Mouse (Mus musculus): ENCODE measurements around the gene Dlat. TPM values are rescaled to one million over a fixed set of nuclear protein-coding genes. Genes with fewer than 3 reads are reported as not detected.

The Dlat gene
- polyA plus RNA-seq, 1 experiment = 5.2 TPM

DNA sequence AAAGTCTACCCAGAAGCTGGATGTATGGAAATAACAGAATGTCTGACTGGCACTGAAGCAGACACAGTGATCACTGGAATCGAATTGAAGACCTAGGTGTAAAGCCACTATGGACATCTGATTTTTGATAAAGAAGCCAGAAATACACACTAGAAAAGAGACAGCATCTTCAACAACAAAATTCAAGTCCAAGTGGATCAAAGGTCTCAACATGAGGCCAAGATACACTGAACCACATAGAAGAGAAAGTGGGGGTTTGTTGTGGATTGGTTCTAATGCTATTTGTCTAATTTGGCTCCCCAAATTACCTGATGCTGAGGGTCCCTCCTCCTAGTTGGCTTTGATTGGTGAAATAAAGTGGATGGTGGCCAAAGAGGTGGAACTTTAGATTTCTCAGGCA, 19.8 kb upstream of the Dlat start:
- H3K27me3 ChIP-seq (ENCODE audit: control insufficient read depth, insufficient read depth, low read length) = no peaks in the 10 kb centered on the region
- no peak for DNase-seq (ENCODE audit: low read depth in 1 of 2, low spot score in 2 of 2)
- 79% methylated on average over 1 of the region's 1 CpGs for WGBS
- H3K27ac ChIP-seq (ENCODE audit: insufficient read depth, low read length) = no peak overlapping the region
- H3K4me1 ChIP-seq (ENCODE audit: control insufficient read depth, insufficient read depth, insufficient read length) = no peaks in the 10 kb centered on the region
- TF ChIP-seq POLR2A (IDR thresholded peaks at IDR 0.05; ENCODE audit: low read depth, low read length) (no peak), CTCF (IDR thresholded peaks at IDR 0.05; ENCODE audit: extremely low read depth, insufficient read depth, insufficient read length, insufficient replicate concordance) (no peak)
- no peaks in the 10 kb centered on the region for H3K36me3 ChIP-seq (ENCODE audit: control insufficient read depth, insufficient read depth, low read length)
- H3K4me3 ChIP-seq (ENCODE audit: extremely low read depth, insufficient read depth, insufficient read length) = no peak overlapping the region

GRCm38 (mm10) chr9:50674771-50675170, 15.2 kb upstream of the Dlat start:
- H3K4me1 ChIP-seq (ENCODE audit: control insufficient read depth, insufficient read depth, insufficient read length) = no peaks in the 10 kb centered on the region
- no peak overlapping the region for H3K27ac ChIP-seq (ENCODE audit: insufficient read depth, low read length)
- 28% methylated on average over 1 of the region's 1 CpGs for WGBS
- DNase-seq (ENCODE audit: low read depth in 1 of 2, low spot score in 2 of 2) = no peak
- H3K36me3 ChIP-seq (ENCODE audit: control insufficient read depth, insufficient read depth, low read length) = no peaks in the 10 kb centered on the region
- no peak overlapping the region for H3K4me3 ChIP-seq (ENCODE audit: extremely low read depth, insufficient read depth, insufficient read length)
- no peak for TF ChIP-seq CTCF (IDR thresholded peaks at IDR 0.05; ENCODE audit: extremely low read depth, insufficient read depth, insufficient read length, insufficient replicate concordance)
- TF ChIP-seq POLR2A (IDR thresholded peaks at IDR 0.05; ENCODE audit: low read depth, low read length) = no peak
- H3K27me3 ChIP-seq (ENCODE audit: control insufficient read depth, insufficient read depth, low read length) = no peaks in the 10 kb centered on the region

DNA sequence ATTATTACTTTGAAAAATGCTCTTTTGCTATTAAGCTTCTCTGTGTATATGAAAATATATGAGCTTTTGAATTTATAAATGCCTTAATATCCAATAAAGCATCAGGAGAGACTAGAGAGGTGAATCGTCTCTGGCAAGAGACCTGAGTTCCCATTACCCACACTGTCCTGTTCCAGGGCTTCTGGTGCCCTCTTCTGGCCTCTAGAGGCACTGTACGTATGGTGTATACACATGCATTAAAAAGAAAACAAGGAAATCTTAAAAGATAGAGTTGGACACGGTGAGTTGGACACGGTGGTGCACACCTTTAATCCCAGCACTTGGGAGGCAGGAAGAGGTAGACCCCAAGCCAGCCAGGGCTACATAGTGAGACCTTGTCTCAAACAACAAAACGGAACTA, 11.1 kb upstream of the Dlat start:
- H3K27ac ChIP-seq (ENCODE audit: insufficient read depth, low read length) = no peak overlapping the region
- no peak overlapping the region for H3K4me3 ChIP-seq (ENCODE audit: extremely low read depth, insufficient read depth, insufficient read length)
- no peaks in the 10 kb centered on the region for H3K4me1 ChIP-seq (ENCODE audit: control insufficient read depth, insufficient read depth, insufficient read length)
- WGBS = 21% methylated on average over 5 of the region's 5 CpGs
- H3K27me3 ChIP-seq (ENCODE audit: control insufficient read depth, insufficient read depth, low read length) = no peaks in the 10 kb centered on the region
- TF ChIP-seq CTCF (IDR thresholded peaks at IDR 0.05; ENCODE audit: extremely low read depth, insufficient read depth, insufficient read length, insufficient replicate concordance) (peak; percentile 69; the same call in 1 of the 2 replicates), POLR2A (IDR thresholded peaks at IDR 0.05; ENCODE audit: low read depth, low read length) (no peak)
- peak; percentile 28 to 67 for DNase-seq (ENCODE audit: low read depth in 1 of 2, low spot score in 2 of 2)
- no peaks in the 10 kb centered on the region for H3K36me3 ChIP-seq (ENCODE audit: control insufficient read depth, insufficient read depth, low read length)

DNA sequence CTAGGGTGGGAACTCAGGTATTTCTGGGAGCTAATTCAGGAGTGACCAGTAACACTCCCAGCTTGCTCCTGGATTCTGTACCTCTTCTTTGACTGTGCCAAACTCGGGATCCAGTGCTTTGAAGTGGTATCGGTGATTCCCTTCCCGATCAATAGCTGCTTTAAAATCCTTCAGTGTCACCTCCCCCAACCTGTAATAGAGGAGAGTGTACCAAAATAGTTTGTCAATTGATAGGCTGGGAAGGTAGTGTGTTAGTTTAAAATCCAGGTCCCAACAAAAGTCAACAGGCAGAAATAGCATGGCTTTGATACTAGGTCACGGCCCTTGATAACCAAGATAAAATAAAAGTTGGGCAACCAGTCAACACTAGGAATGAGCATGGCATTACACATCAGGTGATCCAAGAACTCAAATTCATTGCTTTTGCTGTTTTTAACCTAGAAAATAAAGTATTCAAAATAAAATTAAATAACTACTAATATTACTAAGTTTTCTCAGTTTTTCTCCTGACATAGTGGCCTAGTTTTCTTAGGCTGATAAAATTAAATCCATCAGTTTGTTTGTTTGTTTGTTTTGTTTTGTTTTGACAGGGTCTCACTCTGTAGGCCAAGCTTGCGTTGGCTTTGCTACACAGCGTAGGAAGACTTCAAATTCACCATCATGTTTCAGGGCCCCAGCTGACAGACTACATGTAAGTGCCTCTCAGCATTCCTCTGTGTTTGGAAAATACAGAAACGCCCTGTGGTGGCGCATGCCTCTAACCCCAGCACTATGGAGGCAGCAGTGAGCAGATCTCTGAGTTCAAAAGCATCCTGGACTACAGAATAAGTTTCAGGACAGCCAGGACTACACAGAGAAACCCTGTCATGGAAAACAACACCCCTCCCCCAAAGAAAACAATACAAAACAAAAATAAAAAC, 8.3 kb upstream of the Dlat start:
- no peak for DNase-seq (ENCODE audit: low read depth in 1 of 2, low spot score in 2 of 2)
- no peaks in the 10 kb centered on the region for H3K27me3 ChIP-seq (ENCODE audit: control insufficient read depth, insufficient read depth, low read length)
- WGBS = 80% methylated on average over 8 of the region's 8 CpGs
- no peak for TF ChIP-seq POLR2A (IDR thresholded peaks at IDR 0.05; ENCODE audit: low read depth, low read length)
- no peak for TF ChIP-seq CTCF (IDR thresholded peaks at IDR 0.05; ENCODE audit: extremely low read depth, insufficient read depth, insufficient read length, insufficient replicate concordance)
- no peak overlapping the region for H3K27ac ChIP-seq (ENCODE audit: insufficient read depth, low read length)
- no peaks in the 10 kb centered on the region for H3K36me3 ChIP-seq (ENCODE audit: control insufficient read depth, insufficient read depth, low read length)
- H3K4me3 ChIP-seq (ENCODE audit: extremely low read depth, insufficient read depth, insufficient read length) = no peak overlapping the region
- no peaks in the 10 kb centered on the region for H3K4me1 ChIP-seq (ENCODE audit: control insufficient read depth, insufficient read depth, insufficient read length)

DNA sequence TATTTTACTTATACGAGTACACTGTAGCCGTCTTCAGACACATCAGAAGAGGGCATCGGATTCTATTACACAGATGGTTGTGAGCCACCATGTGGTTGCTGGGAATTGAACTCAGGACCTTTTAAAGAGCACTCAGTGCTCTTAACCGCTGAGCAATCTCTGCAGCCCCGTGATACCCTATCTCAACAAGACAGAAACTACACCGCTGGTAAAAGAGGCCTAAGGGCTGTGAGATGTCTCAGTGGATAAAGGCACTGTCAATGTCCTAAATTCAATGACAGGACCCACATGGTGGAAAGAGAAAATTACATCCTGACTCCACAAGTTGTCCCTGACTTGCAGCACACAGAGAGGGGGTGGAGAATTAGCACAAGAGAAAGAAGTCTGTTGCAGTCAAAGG, 6.9 kb upstream of the Dlat start:
- H3K4me3 ChIP-seq (ENCODE audit: extremely low read depth, insufficient read depth, insufficient read length) = no peak overlapping the region
- no peaks in the 10 kb centered on the region for H3K36me3 ChIP-seq (ENCODE audit: control insufficient read depth, insufficient read depth, low read length)
- TF ChIP-seq CTCF (IDR thresholded peaks at IDR 0.05; ENCODE audit: extremely low read depth, insufficient read depth, insufficient read length, insufficient replicate concordance) = no peak
- TF ChIP-seq POLR2A (IDR thresholded peaks at IDR 0.05; ENCODE audit: low read depth, low read length) = no peak
- WGBS = 75% methylated on average over 6 of the region's 6 CpGs
- DNase-seq (ENCODE audit: low read depth in 1 of 2, low spot score in 2 of 2) = no peak
- H3K4me1 ChIP-seq (ENCODE audit: control insufficient read depth, insufficient read depth, insufficient read length) = no peaks in the 10 kb centered on the region
- no peaks in the 10 kb centered on the region for H3K27me3 ChIP-seq (ENCODE audit: control insufficient read depth, insufficient read depth, low read length)
- no peak overlapping the region for H3K27ac ChIP-seq (ENCODE audit: insufficient read depth, low read length)

DNA sequence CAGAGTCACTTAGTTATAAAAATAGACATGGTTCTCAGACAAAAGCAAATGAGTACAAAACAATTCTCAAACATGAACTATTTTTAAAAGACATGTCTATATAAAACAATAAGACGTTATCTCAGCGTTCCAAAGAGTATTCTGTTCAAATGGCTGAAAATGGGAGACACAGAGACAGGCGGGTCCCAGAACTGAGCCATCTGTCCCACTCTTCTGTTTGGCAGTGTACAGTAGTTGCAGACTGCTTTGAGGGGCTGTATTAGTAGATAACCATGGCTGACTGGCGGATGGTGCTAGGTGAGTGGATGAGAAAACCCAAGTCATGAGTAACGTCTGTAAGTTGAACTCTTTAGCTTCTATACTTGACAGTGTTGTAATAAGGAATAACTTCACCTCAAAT, 5.2 kb upstream of the Dlat start:
- no peaks in the 10 kb centered on the region for H3K36me3 ChIP-seq (ENCODE audit: control insufficient read depth, insufficient read depth, low read length)
- no peaks in the 10 kb centered on the region for H3K27me3 ChIP-seq (ENCODE audit: control insufficient read depth, insufficient read depth, low read length)
- no peak overlapping the region for H3K27ac ChIP-seq (ENCODE audit: insufficient read depth, low read length)
- WGBS = 84% methylated on average over 5 of the region's 5 CpGs
- no peak overlapping the region for H3K4me3 ChIP-seq (ENCODE audit: extremely low read depth, insufficient read depth, insufficient read length)
- peaks cover 3% of the 10 kb centered on the region for H3K4me1 ChIP-seq (ENCODE audit: control insufficient read depth, insufficient read depth, insufficient read length)
- TF ChIP-seq POLR2A (IDR thresholded peaks at IDR 0.05; ENCODE audit: low read depth, low read length) (no peak), CTCF (IDR thresholded peaks at IDR 0.05; ENCODE audit: extremely low read depth, insufficient read depth, insufficient read length, insufficient replicate concordance) (no peak)
- DNase-seq (ENCODE audit: low read depth in 1 of 2, low spot score in 2 of 2) = no peak

- Histone ChIP-seq H3K27ac (ENCODE audit: insufficient read depth, low read length) (no peak overlapping the region), H3K27me3 (ENCODE audit: control insufficient read depth, insufficient read depth, low read length) (no peaks in the 10 kb centered on the region), H3K4me3 (ENCODE audit: extremely low read depth, insufficient read depth, insufficient read length) (peak overlapping the region; percentile 20), H3K4me1 (ENCODE audit: control insufficient read depth, insufficient read depth, insufficient read length) (peaks cover 6% of the 10 kb centered on the region), H3K36me3 (ENCODE audit: control insufficient read depth, insufficient read depth, low read length) (peaks cover 3% of the 10 kb centered on the region; the same call in 1 of the 2 replicates)
- no peak for DNase-seq (ENCODE audit: low read depth in 1 of 2, low spot score in 2 of 2)
- WGBS = 20% methylated on average over 12 of the region's 12 CpGs
- TF ChIP-seq POLR2A (IDR thresholded peaks at IDR 0.05; ENCODE audit: low read depth, low read length) (no peak), CTCF (IDR thresholded peaks at IDR 0.05; ENCODE audit: extremely low read depth, insufficient read depth, insufficient read length, insufficient replicate concordance) (no peak)
Observed at GRCm38 (mm10) chr9:50660431-50660830, 851 bp upstream of the Dlat start.
